Comparison of ENCODE assay signal across 8 mouse cellular contexts in the genomic region with DNA sequence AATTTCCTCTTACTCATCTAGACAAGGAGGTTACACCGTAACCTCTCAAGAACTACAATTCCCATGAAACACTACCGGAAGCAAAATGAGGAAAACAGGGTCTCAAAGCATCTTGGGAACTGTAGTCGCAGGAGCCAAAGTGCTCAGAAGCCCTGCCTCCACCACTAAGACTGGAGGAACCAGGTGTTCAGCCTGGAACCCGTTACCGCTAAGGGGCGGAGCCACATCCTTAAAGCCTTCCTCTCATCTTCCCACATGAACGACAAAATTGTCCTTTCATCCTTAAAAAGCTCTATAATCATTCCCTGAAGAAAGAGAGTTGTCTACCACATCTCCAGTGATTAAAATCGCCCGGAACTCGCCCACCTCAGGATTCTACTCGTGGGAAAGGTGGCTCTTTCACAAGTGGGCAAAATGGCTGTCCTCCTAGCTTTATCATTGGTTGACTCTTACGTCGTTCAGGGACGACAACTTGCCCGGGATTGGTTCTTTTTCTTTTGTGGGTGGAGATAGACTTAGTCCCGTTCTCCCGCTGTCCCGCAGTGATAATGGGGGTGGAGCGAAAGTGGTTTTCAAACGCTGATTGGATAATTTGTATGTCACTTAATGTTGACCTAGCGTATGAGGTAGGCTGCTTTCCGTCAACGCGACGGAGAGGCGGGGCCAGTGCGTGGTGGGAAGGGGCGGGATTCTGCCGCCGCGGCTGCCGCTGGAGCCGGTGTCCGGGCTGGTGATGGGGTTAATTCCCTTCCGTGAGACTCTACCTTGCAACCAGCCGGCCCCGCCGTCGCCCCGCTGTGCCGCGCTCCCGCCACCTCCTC. TPM values are rescaled to one million over a fixed set of nuclear protein-coding genes. Genes with fewer than 3 reads are reported as not detected.
A peak's percentile ranks its signal among the peaks of the same experiment; 100 is the strongest.
DNase-seq lines count a peak whose midpoint lies in the region; ATAC-seq and TF ChIP-seq lines count a peak whose summit lies in the region.

A gene (minus strand): TSS at position 407 of the 821 bp plus-strand sequence.
A gene (plus strand): TSS at position 661 of the 821 bp plus-strand sequence.

- H3K4me1 ChIP-seq in hindbrain, postnatal 0 days (ENCODE audit: insufficient read depth, low read length): no peaks in the 10 kb centered on the region; the same call in 1 of the 2 replicates

- peak; percentile 85 for ATAC-seq in common myeloid progenitor, adult 5-6 weeks (replicated peaks; ENCODE audit: low read depth, poor library complexity, severe bottlenecking)
- ATAC-seq in hindbrain, postnatal 0 days: peak; percentile 98
- peak; percentile 86 for ATAC-seq in megakaryocyte, adult 5-6 weeks (ENCODE audit: poor library complexity, severe bottlenecking)

- peak; percentile 99 for DNase-seq in ZHBTc4 (ENCODE audit: low read depth, low spot score)
- peak; percentile 96 for DNase-seq in gastrocnemius, adult 2 months
- peak; percentile 99 for DNase-seq in hindbrain, postnatal 0 days (ENCODE audit: low spot score)
- peak; percentile 92 to 97 for DNase-seq in left cerebral cortex, adult 2 months (ENCODE audit: extremely low spot score in 1 of 2, low spot score in 2 of 2)
- DNase-seq in right cerebral cortex, adult 2 months (ENCODE audit: low spot score in 2 of 2): peak; percentile 98
- DNase-seq in urinary bladder, postnatal 14 days (ENCODE audit: low spot score): peak; percentile 96

- TF ChIP-seq CTCF in gastrocnemius, adult 2 months (IDR thresholded peaks at IDR 0.05): no peak
- no peak for TF ChIP-seq CTCF in hindbrain, postnatal 0 days (IDR thresholded peaks at IDR 0.05; ENCODE audit: low read depth)
- no peak for TF ChIP-seq CTCF in left cerebral cortex, adult 2 months (IDR thresholded peaks at IDR 0.05)

- no peaks in the 10 kb centered on the region for H3K36me3 ChIP-seq in hindbrain, postnatal 0 days (ENCODE audit: insufficient read depth, low read length)

- H3K9me3 ChIP-seq in hindbrain, postnatal 0 days (ENCODE audit: low read length): no peaks in the 10 kb centered on the region

- peak within 1 kb of the TSS; percentile 94 for H3K9ac ChIP-seq in hindbrain, postnatal 0 days (replicated peaks; ENCODE audit: low read length)

- peak within 1 kb of the TSS; percentile 95 for H3K27ac ChIP-seq in gastrocnemius, adult 2 months
- peak within 1 kb of the TSS; percentile 93 for H3K27ac ChIP-seq in hindbrain, postnatal 0 days
- H3K27ac ChIP-seq in left cerebral cortex, adult 2 months: peak within 1 kb of the TSS; percentile 95

- no peaks in the 10 kb centered on the region for H3K27me3 ChIP-seq in hindbrain, postnatal 0 days (ENCODE audit: insufficient read depth, low read length)

- WGBS in hindbrain, postnatal 0 days: under 1% methylated on average over 43 of the region's 43 CpGs

- peak within 1 kb of the TSS; percentile 80 for H3K4me3 ChIP-seq in gastrocnemius, adult 2 months
- H3K4me3 ChIP-seq in hindbrain, postnatal 0 days (ENCODE audit: low read length): peak within 1 kb of the TSS; percentile 97
- H3K4me3 ChIP-seq in left cerebral cortex, adult 2 months: peak within 1 kb of the TSS; percentile 85

- peak within 1 kb of the TSS; percentile 85 for H3K4me2 ChIP-seq in hindbrain, postnatal 0 days (ENCODE audit: low read depth, low read length)

- intact Hi-C loops in gastrocnemius, adult 2 months (cut with DNase I): loop anchor here (5.0 to 10.0 kb wide), 2 partner anchors 254 to 318 kb away; a partner anchor contains a TSS
- intact Hi-C loops in left cerebral cortex, adult 2 months (cut with DNase I): loop anchor here (5.0 kb wide), 2 partner anchors 314 to 331 kb away; a partner anchor contains a TSS

RNA-seq across cellular contexts. Expression of the first gene that starts in this region (rescaled TPM):
- total RNA-seq in common myeloid progenitor, adult 5-6 weeks (2017): 14.7 and 21.2 TPM in 2 replicates
- 1 to 10 TPM; 5.5 to 6.2 TPM for total RNA-seq in gastrocnemius, adult 2 months (2021)
- total RNA-seq in hindbrain, postnatal 0 days (2014; rRNA removed): 8.9 and 10.3 TPM in 2 replicates
- polyA plus RNA-seq in hindbrain, postnatal 0 days (2015; fragmentation: Nextera tagmentation; extraction: Ambion mirVana): 3.4 and 3.8 TPM in 2 replicates
- 1 to 10 TPM; 6.8 to 7.8 TPM for total RNA-seq in left cerebral cortex, adult 2 months (2021)
- total RNA-seq in megakaryocyte, adult 5-6 weeks (2015): 3.7 and 9.0 TPM in 2 replicates
- 6.4 TPM in 2 replicates for total RNA-seq in megakaryocyte, adult 5-6 weeks (2017)

RNA-seq across cellular contexts. Expression of the second gene that starts in this region (rescaled TPM):
- 81.4 and 88.1 TPM in 2 replicates for total RNA-seq in common myeloid progenitor, adult 5-6 weeks (2017)
- 10 to 100 TPM; 63.8 to 85.9 TPM for total RNA-seq in gastrocnemius, adult 2 months (2021)
- total RNA-seq in hindbrain, postnatal 0 days (2014; rRNA removed): 43.7 and 49.2 TPM in 2 replicates
- 87.7 and 90.7 TPM in 2 replicates for polyA plus RNA-seq in hindbrain, postnatal 0 days (2015; fragmentation: Nextera tagmentation; extraction: Ambion mirVana)
- 100 to 1,000 TPM; 505 to 574 TPM for total RNA-seq in left cerebral cortex, adult 2 months (2021)
- 110 and 111 TPM in 2 replicates for total RNA-seq in megakaryocyte, adult 5-6 weeks (2015)
- 26.4 and 36.9 TPM in 2 replicates for total RNA-seq in megakaryocyte, adult 5-6 weeks (2017)

Comparison
In these comparisons a context has a peak if more than half of its experiments do, and no peak if none do; other contexts are left out.
1. Peak in every context shown above with its lines: DNase-seq, ATAC-seq, H3K4me3 ChIP-seq and H3K27ac ChIP-seq.